Mouse (Mus musculus) hematopoietic stem cell, adult 5-6 weeks (primary cell): Measurements from ENCODE around the gene Cabin1. TPM values are rescaled to one million over a fixed set of nuclear protein-coding genes. Genes with fewer than 3 reads are reported as not detected.

Experiments used
- ATAC-seq, 2 experiments: fragments of 125-278 bp in 1 of 2; replicated peaks in 1 of 2; 2 replicates each; pipeline ENCODE4 v1.8.0; 2016 to 2017; ENCODE audit warnings: inconsistent platforms in 2 of 2, mild to moderate bottlenecking in 2 of 2, moderate number of reproducible peaks in 2 of 2, low read depth in 1 of 2, moderate TSS enrichment in 1 of 2; ENCODE audit not compliant: low FRiP score in 2 of 2, poor library complexity in 2 of 2, severe bottlenecking in 2 of 2, insufficient read depth in 1 of 2, low TSS enrichment in 1 of 2
- total RNA-seq: library from RNA; stranded (forward); fragments of 172-1452, 232-1000 nt; gene quantifications from 2 replicates; pipeline ENCODE4 v1.2.3, GENCODE M21; 2017

Cabin1 gene
- total RNA-seq, result 27.9 and 29.3 TPM in 2 replicates

DNA sequence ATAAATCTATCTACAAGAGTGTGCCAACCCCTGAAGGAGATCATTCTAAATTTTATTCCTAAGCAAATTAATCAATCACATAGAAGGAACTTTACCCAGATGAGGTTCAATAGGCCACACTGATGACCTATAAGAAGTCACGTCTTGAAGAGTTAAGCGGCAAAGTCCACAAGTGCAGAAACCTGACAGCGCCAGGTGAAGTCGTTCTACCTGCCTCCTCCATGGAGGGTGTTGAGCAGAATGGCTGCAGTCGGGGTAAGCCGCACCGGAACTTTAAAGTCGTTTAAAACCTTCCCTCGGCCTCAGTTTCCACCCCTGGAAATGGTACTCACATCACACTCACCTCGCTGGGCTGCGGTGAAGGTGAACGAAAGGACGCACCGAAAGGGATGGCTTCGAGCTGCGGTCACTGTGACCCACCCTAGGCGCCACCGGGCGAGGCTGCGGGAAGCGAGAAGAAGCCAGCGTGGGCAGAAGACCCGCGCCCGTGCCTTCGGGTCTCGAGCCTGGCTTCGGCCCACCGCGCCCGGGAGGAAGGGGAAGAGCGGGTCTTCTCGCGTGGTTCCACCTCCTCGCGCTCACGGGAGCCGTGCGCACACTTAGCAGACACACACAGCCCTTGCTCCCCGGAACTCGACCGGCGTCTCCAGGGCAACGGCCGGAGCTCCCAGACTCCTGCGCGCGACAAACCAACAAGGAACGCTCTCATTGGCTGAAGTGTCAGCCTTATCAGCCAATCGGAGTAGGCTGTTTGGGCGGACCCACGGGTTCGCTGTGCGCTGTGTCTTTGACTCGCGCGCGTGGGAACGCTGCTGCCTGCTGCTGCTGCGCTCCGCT lies at the start of gene Cabin1:
Gene Cabin1 (minus strand): TSS at position 660 of the 837 bp plus-strand sequence.
- ATAC-seq, result peak; percentile 98 to 99

DNA sequence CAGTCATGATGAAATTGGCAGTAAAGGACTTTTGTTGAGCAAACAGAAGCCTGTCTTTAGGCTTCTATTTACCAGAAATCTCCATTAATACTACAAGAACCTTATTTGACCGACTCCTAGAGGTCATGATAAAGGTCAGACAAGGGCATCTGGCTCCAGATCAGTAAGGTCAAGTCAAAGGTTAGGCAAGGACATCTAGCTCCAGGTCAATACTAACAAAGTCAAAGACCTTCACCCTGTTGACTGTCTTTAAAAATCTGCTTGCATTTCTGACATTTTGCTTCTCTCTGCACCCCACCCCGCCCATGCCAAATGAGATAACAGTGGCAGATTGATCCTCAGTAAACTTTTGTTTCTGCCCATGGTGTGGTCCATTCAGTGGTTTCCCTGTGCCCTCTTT lies 40.1 kb upstream of the Cabin1 start:
- no peak for ATAC-seq

GRCm38 (mm10) chr10:75798176-75798696 lies 34.1 kb upstream of the Cabin1 start, which contains the start of gene Gstt1:
Gene Gstt1, minus strand, starts transcription at chr10:75798584.
- ATAC-seq, result peak; percentile 69 to 75

- ATAC-seq, result peak; percentile 70 to 74
Observed at GRCm38 (mm10) chr10:75797619-75798175, 33.6 kb upstream of the Cabin1 start.

DNA sequence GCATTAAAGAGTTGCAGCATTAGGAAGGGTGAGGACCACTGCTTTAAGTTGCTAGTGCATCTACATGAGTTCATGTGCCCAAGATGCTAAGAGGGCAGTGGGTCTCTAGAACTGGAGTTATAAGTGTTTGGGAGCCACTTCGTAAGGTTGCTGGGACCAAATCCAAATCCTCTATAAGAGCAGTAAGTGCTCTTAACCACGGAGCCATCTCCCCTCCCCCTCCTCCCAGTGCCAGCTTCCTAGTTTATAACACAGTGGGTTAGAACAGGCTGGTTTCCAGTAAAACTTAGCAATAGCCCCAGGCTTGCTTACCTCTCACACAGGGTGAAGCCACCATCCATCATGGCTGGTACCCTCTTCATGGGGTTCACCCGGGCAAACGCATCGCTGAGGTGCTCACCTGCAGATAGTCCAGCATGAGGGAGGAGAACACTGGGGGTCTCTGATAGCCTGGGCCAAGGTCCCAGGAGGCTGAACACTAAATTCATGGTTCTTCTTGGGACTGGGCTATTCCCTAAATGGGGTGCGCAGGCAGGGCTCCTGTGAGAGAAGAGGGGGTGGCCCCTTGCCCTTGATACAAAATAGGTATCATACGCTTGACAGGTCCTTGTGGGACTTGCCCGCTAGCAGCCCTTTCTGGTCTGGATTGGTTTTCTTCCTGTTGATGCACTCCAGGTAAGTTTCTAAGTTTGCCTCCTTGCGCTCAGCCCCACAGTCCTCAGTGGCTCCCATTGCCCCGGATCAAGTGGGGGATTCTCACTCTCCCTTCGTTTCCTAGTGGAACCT lies 32.8 kb upstream of the Cabin1 start:
- ATAC-seq, result no peak

DNA sequence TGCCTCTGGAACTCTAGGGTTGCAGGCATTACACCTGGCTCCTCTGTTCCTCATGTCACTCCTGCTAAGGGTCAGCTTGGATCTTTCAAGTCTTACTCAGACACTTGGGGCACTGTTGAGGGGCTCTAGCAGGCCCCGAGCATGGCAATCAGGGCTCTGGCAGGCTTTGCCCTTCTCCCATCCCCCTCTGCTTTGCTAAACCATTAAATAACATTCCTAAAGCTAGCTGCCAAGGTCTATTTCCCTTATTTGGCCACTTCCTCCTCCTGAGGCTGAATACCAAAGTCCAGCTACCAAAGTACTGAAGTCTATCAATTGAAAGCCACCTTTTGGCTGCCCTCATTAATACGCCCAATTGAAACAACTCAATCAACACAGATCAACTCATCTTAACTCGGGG lies 30.7 kb upstream of the Cabin1 start:
- ATAC-seq, result no peak

DNA sequence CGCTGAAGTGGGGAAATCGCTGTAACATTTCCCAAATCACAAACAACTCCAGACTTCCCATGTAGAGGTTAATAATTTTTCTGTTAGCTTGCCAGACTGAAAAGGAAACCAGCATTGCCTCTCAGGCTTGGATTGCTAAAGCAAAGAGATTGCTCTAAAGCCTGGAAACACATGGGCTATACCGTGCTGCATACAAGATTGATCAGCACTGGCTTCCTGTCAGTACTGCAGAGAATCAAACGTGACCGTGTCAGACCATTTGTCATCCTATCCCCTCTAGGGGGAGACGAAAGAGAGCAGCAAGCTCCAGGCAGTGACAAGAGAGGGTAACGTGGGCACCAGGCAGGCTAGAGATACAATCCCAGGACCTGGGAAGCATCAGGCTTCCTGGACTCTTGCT lies 26.6 kb upstream of the Cabin1 start:
- ATAC-seq, result peak in 1 of 2 experiments; percentile 36; a peak in 2 of 4 replicates

DNA sequence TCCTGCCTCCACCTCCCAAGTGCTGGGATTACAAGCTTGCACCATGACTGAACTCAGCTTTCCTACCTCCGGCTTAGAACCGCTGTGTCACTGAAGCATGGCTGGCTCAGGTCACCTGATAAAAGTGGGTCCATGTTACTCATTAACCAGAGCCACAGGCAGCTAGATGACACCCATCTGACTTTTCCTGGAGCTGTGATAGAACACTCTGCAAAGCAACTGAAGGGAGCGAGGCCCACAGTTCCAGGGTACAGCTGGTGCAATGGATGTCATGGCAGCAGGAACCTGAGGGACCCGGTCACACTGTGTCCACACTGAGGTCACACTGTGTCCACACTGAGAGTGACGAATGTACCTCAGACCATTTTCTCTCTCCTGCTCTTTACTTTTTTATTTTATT lies 25.7 kb upstream of the Cabin1 start:
- no peak for ATAC-seq

DNA sequence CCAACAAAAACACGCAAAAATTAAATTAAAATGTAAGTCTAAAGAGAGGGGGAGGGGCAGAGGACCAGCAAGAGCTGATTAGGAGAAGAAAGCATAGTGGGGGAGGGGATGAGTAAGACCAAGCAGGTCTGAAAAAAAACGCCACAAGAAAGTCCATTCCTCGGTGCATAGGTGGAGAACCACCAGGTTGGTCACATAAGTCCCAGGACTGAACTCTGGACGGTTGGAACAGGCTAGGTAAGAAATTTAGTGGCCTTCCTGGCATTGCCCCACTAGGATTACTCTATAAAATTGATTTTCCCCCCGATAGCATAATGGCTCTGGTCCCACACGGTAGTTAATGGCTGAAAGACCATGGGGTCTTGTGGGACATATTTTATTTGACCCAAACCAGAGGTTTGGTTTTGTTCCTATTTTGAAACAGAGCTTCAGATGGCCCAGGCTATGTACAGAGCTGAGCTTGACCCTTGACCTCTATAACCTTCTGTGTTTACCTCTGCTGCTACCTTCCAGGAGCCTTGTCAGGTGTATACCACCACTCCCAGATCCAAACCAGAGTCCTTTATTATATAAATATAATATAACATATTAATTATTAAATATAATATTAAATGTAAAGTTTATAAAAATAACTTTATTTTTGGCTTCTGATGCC lies 25.1 kb upstream of the Cabin1 start:
- no peak for ATAC-seq

DNA sequence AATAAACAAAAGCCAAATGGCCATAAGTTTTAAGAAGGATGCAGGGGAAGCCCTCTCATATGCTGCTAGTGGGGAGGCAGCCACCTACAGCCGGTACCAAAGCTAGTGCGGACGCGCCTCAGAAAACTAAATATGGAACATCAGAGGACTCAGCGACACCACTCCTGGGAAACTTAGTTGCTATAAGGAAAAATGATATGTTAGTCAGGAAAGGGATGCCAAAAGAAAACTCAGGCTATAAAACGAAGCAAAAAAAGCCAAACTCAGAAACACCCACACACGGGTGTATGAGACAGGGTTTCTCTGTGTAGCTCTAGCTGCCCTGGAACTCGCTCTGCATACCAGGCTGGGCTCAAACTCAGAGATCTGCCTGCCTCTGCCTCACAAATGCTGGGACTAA lies 24.1 kb upstream of the Cabin1 start:
- no peak for ATAC-seq

DNA sequence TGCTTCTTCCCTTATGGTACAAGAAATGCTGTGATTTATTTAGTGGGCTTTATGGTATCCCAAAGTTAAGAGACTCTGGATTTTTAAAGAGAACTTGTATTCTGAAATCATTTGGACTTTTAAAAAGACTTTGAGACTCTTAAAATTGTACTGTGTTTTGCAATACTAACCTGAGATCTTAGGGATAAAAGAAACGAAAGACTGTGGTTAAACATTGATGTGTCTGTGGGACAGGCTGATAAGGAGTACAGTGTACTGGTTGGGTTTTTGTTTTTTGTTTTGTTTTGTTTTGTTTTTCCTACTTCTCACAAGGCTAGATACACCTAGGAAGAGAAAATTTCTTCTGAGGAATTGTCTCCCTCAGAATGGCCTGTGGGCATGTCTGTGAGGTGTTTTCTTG lies 21.3 kb upstream of the Cabin1 start:
- no peak for ATAC-seq

DNA sequence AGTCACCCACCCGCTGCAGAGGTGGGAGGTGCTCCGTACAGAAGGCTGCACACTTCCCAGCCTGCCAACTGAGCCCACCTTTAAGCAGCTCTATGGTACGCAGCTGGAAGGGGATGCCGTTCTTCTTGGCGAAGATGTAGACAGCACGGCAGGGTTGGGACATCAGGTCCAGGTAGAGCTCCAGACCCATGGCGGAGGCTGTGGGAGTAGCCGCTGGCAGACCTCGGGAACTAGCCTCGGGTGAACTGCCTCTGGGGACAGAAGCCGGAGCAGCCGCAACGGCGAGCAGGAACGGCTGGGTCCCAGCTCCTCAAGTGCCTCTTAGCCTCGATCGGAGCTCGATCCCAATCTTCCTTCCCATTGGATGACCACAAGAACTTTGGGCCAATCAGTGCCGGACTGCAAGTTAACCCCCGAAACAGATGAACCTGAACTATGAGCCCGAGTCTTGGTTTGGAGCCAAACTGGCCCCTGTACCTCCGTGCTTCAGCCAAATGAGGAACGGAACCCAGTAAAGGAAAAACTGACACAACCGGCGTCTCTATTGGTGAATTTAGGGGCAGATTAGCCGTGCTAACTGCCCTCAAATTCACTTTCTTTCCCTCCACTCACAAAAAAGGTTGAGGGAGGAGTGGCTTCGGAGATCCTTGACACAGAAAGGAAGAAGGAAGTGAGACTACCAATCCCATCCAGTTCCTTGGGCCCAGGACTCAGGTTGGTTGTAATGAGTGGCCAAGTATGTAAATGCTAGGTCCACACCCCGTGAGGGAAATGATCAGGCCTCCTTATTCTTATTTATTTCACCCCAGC lies 16.8 kb upstream of the Cabin1 start, which contains the start of the genes Gm20441 and Gstt3:
Gene Gm20441 (minus strand): TSS at position 186 of the 810 bp plus-strand sequence.
Gene Gstt3 (minus strand): TSS at position 646 of the 810 bp plus-strand sequence.
- peak; percentile 77 to 80 for ATAC-seq

GRCm38 (mm10) chr10:75779206-75780174 lies 15.3 kb upstream of the Cabin1 start:
- no peak for ATAC-seq

DNA sequence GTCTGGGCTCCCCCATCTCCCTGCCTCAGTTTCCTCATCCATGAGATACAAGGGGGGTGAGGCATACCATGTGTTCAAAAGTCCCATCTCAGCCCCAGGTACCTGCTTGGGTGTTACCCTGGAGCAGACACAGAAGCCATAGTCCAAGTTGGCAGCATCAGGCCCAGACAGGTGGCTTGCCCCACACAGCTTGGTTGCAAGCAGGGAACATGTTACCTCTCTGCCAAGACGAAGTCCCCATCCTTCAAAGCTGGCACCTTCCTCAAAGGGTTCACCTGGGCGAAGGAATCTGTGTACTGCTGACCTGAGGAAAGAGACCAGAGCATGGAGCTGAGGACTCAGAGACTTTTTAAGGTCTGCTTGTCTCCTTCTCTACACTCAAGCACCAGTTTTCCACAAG lies 13.7 kb upstream of the Cabin1 start:
- ATAC-seq, result no peak

- no peak for ATAC-seq
Observed at GRCm38 (mm10) chr10:75776562-75776961, 12.4 kb upstream of the Cabin1 start.
